Mouse (Mus musculus): ENCODE results near the gene 4930467E23Rik. TPM values are rescaled to one million over a fixed set of nuclear protein-coding genes. Genes with fewer than 3 reads are reported as not detected.
"Not testable (repeated sequence)": the region's sequence is repeated elsewhere in the genome, so short reads cannot be mapped to it uniquely, and the experiment has no call there.

The 4930467E23Rik gene
- 0.08 TPM in 1 of 2 replicates, not detected in the other for polyA plus RNA-seq (2015; fragmentation: Nextera tagmentation; extraction: Ambion mirVana)

DNA sequence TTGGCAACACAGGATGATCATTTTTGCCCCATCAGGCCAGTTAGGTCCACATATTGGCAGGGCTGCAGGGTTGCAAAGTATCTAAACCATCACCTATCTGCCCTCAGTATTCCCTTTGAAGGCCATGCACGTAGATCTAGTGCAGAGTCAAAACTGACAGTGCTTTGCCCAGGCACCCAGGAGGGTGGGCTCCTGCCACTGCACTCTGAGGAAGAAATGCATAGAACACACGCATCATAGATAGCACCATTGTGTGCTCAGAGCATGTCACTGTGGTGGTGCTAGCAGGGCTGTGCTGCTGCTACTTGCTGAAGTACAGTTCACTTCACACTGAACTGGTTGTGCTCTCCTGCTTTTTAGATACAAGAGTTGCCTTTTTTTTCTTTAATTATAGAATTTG, at the start of gene 4930467E23Rik:
Gene 4930467E23Rik, plus strand, starts transcription at position 301 of the 400 bp plus-strand sequence.
- H3K4me2 ChIP-seq; H3K9me3 ChIP-seq; H3K4me3 ChIP-seq (replicated peaks); H3K9ac ChIP-seq; H3K27ac ChIP-seq; ATAC-seq (ENCODE audit: insufficient read depth, low FRiP score, low read depth); H3K27me3 ChIP-seq (replicated peaks); H3K4me1 ChIP-seq; H3K36me3 ChIP-seq: not testable (repeated sequence)
- no CpG with 5 or more reads among the region's 2 CpGs for WGBS

DNA sequence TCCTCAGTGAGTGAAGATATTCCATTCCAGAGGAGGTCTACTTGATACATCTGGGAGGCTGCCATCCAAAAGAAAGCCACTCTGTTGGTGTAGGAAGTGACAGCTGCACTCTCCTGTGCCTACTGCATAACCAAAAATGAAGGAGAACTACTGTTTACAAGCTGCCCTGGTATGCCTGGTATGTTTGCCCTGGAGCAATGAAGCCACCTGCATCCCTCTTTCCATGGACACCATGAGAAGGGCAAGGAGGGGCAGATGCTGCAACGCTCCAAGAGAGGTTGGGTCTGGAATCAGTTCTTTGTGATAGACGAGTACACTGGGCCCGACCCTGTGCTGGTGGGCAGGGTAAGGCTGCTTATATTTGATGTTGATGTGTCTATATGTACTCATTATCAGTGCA, 47.1 kb upstream of the 4930467E23Rik start:
- not testable (repeated sequence) for H3K27me3 ChIP-seq (replicated peaks); H3K4me2 ChIP-seq; H3K36me3 ChIP-seq; H3K9me3 ChIP-seq; ATAC-seq (ENCODE audit: insufficient read depth, low FRiP score, low read depth); H3K4me3 ChIP-seq (replicated peaks); H3K27ac ChIP-seq; H3K4me1 ChIP-seq; H3K9ac ChIP-seq
- 94% methylated on average over 2 of the region's 3 CpGs for WGBS

DNA sequence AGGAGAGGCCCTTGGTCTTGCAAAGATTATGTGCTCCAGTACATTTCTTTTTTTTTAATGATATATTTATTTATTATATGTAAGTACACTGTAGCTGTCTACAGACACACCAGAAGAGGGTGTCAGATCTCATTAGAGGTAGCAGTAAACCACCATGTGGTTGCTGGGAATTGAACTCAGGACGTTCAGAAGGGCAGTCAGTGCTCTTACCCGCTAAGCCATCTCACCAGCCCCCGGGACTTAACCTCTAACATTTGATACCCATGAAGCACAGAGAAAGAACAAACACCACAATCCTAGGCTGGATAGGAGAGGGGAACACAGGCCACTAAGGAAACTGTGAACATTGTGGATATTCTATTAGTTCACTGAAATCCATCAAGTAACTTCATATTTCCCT, 43.9 kb upstream of the 4930467E23Rik start:
- WGBS = 82% methylated on average over 3 of the region's 3 CpGs
- H3K27ac ChIP-seq; H3K9ac ChIP-seq; H3K27me3 ChIP-seq (replicated peaks); H3K9me3 ChIP-seq; H3K36me3 ChIP-seq; ATAC-seq (ENCODE audit: insufficient read depth, low FRiP score, low read depth); H3K4me2 ChIP-seq; H3K4me3 ChIP-seq (replicated peaks); H3K4me1 ChIP-seq: not testable (repeated sequence)

DNA sequence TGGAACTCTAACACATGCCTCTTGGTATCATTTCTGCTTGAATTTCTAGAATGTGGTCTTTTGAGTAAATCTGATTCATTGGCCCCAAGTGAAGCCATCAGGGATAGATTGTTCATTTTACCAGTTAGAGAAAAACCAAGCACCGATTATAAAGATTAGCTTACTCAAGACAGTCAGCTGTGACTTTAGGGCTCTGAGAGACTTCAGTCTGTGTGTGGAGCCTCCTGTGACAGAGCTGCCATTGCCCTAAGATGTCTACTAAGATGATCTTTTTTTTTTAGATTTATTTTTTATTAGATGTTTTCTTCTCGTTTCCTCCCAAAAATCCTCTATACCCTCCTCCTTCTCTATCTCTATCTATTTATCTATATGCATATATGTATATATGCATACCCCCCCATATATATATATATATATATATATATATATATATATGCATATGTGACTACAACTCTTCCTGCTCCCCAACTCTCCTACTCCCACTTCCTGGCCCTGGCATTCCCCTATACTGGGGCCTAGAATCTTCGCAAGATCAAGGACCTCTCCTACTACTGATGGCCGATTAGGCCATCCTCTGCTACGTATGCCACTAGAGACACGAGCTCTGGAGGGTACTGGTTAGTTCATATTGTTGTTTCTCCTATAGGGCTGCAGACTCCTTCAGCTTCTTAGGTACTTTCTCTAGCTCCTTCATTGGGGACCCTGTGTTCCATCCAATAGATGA, 40.4 kb upstream of the 4930467E23Rik start:
- 80% methylated on average over 6 of the region's 6 CpGs for WGBS
- H3K9me3 ChIP-seq; H3K27ac ChIP-seq; H3K27me3 ChIP-seq (replicated peaks); H3K4me1 ChIP-seq; H3K36me3 ChIP-seq; H3K4me3 ChIP-seq (replicated peaks); H3K4me2 ChIP-seq; ATAC-seq (ENCODE audit: insufficient read depth, low FRiP score, low read depth); H3K9ac ChIP-seq: not testable (repeated sequence)

DNA sequence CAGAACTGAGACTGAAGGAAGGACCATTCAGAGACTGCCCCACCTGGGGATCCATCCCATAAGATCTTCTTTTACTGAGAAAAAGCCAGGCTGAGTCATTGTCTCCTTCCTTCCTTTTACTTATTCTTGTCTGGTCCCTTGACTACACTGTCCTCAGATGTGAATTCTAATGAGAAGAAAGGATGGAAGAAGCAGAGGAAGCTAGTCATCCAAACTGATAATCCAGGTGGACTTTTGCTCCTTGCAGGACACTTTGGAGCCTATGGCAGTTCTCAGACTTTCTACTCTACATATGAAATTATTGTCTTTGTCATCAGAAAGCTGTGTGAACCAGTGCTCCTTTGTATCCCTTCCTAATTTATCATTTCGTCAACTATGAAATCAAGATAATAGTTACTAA, 39.6 kb upstream of the 4930467E23Rik start:
- H3K4me2 ChIP-seq; H3K4me3 ChIP-seq (replicated peaks); H3K4me1 ChIP-seq; H3K36me3 ChIP-seq; H3K9ac ChIP-seq; H3K27me3 ChIP-seq (replicated peaks); H3K9me3 ChIP-seq; ATAC-seq (ENCODE audit: insufficient read depth, low FRiP score, low read depth); H3K27ac ChIP-seq: not testable (repeated sequence)
- 77% methylated on average over 1 of the region's 1 CpGs for WGBS

DNA sequence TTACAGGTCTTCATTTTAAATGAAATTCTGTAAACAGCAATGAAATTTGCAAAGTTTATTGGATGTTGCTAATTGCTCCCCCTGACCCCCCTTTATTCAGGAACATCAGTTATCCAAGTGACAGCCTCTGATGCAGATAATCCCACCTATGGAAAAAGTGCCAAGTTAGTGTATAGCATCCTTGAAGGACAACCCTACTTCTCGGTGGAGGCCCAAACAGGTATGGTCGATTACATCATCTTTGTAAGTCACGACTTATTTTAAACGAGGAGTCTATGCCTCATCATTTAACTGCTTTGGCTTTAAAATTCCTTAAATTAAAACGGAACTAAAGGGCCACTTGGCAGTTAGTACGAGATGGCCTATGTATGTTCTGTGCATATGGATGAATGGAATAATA, 38.0 kb upstream of the 4930467E23Rik start:
- not testable (repeated sequence) for H3K36me3 ChIP-seq; H3K4me3 ChIP-seq (replicated peaks)
- WGBS = 77% methylated on average over 6 of the region's 6 CpGs

DNA sequence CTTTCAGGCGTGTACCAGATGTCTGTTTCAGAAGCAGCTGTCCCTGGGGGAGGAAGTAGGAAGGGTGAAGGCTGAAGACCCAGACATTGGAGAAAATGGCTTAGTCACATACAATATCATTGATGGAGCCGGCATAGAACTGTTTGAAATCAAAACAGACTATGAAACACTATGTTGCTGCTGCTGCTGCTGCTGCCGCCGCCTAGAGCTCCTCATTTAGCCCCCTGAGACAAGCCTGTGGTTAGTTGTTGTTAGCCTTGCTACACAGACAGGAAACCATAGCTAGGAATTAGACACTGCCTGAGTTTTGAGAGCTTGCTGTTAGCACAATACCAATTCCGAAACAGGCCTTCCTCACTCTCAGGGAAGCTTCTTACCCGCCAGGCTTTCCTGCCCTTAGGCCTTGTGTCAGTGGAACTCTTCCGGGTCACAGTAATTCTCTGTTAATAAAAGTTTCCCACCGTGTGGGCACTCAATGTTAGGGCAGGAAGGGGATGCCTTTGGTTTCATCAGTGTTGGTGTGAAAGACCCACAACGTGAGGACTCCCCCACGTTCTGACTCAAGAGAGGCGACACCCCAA, 31.8 kb upstream of the 4930467E23Rik start:
- WGBS = 79% methylated on average over 11 of the region's 11 CpGs
- H3K4me3 ChIP-seq (replicated peaks); ATAC-seq (ENCODE audit: insufficient read depth, low FRiP score, low read depth); H3K27ac ChIP-seq; H3K4me1 ChIP-seq; H3K9me3 ChIP-seq; H3K36me3 ChIP-seq; H3K4me2 ChIP-seq; H3K27me3 ChIP-seq (replicated peaks); H3K9ac ChIP-seq: not testable (repeated sequence)

More for the DNA sequence above, 38.0 kb upstream of the 4930467E23Rik start:
- H3K4me1 ChIP-seq; ATAC-seq (ENCODE audit: insufficient read depth, low FRiP score, low read depth); H3K27ac ChIP-seq; H3K9me3 ChIP-seq; H3K9ac ChIP-seq; H3K4me2 ChIP-seq; H3K27me3 ChIP-seq (replicated peaks): not testable (repeated sequence)

DNA sequence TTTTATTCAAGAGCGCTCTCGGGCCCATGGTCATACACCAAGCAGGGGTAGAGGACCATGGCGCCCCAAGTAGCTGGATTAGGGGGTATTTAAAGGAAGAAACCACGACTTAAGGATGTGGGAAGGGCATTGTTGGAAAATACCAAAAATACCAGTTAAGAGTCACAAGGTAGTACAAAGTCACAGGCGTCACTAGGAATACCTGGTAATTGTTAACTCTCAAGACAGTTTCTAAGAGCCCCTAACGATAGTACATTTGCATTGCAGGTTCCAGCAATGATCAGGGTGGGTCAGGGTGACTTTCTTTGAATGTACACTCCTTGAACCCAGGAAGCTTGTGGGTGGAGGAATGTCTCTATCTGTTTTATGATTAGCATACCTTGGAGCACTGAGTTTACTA, 31.3 kb upstream of the 4930467E23Rik start:
- WGBS = 75% methylated on average over 6 of the region's 6 CpGs
- not testable (repeated sequence) for ATAC-seq (ENCODE audit: insufficient read depth, low FRiP score, low read depth); H3K4me1 ChIP-seq; H3K4me3 ChIP-seq (replicated peaks); H3K4me2 ChIP-seq; H3K9me3 ChIP-seq; H3K27me3 ChIP-seq (replicated peaks); H3K9ac ChIP-seq; H3K27ac ChIP-seq; H3K36me3 ChIP-seq

DNA sequence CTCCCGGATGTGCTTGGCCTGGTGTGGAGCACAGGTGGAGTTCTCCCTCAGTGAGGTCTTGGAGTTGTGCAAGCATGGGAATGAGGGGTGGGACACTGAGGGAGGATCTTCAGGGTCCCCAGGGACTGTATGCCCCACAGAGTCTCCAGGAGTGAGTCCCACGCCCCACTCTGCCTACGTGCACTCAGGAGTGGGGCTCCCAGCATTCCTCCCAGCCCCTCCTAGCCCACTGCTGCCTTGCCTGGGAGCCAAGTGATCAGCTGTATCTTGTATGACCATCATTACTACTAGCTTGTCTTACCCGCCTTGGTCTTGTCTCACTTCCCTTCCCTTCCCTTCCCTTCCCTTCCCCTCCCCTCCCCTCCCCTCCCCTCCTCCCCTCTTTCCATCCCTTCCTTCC, 30.7 kb upstream of the 4930467E23Rik start:
- not testable (repeated sequence) for H3K4me2 ChIP-seq; H3K27me3 ChIP-seq (replicated peaks); H3K36me3 ChIP-seq; H3K4me1 ChIP-seq; H3K9ac ChIP-seq; H3K9me3 ChIP-seq; H3K4me3 ChIP-seq (replicated peaks); ATAC-seq (ENCODE audit: insufficient read depth, low FRiP score, low read depth); H3K27ac ChIP-seq
- WGBS = 81% methylated on average over 4 of the region's 4 CpGs

DNA sequence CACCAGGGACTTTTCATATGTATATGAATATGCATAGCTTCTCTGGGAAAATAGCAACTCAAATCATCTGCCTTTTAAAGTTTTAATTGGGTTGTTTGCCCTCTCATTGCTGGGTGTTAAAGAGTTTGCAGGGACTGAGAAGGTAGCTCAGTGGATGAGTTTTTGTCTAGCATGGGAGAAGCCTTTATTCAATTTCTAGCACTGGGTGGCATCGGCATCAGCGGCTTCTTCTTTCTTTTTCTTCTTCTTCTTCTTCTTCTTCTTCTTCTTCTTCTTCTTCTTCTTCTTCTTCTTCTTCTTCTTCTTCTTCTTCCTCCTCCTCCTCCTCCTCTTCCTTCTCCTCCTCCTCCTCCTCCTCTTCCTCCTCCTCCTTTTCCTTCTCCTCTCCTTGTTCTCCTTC, 28.1 kb upstream of the 4930467E23Rik start:
- not testable (repeated sequence) for H3K9ac ChIP-seq
- 88% methylated on average over 2 of the region's 2 CpGs for WGBS

DNA sequence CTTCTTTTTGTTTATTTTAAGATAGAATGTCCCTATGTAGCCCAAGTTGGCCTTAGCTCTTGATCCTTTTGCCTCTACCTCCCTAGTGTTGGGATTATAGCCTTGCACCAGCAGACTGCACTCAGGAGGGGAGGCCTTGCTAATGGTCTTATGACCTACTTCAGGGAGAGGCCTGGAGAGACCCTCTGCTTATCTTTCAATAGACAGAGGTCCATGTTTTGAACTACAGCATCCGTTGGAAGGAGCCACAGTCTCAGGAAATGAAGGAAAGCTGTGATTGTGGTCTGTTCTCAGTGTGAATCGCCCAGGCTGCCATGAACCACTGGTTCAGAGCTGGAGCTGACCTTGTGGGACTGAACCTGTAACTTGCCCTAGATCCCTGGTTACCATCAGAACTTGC, 27.1 kb upstream of the 4930467E23Rik start:
- not testable (repeated sequence) for H3K9me3 ChIP-seq; H3K4me1 ChIP-seq; H3K36me3 ChIP-seq; H3K27ac ChIP-seq; H3K4me3 ChIP-seq (replicated peaks); H3K27me3 ChIP-seq (replicated peaks); ATAC-seq (ENCODE audit: insufficient read depth, low FRiP score, low read depth); H3K4me2 ChIP-seq; H3K9ac ChIP-seq
- WGBS = 71% methylated on average over 2 of the region's 2 CpGs

More for the DNA sequence above, 28.1 kb upstream of the 4930467E23Rik start:
- not testable (repeated sequence) for H3K4me2 ChIP-seq; ATAC-seq (ENCODE audit: insufficient read depth, low FRiP score, low read depth); H3K27me3 ChIP-seq (replicated peaks); H3K4me3 ChIP-seq (replicated peaks); H3K9me3 ChIP-seq; H3K27ac ChIP-seq; H3K36me3 ChIP-seq; H3K4me1 ChIP-seq

DNA sequence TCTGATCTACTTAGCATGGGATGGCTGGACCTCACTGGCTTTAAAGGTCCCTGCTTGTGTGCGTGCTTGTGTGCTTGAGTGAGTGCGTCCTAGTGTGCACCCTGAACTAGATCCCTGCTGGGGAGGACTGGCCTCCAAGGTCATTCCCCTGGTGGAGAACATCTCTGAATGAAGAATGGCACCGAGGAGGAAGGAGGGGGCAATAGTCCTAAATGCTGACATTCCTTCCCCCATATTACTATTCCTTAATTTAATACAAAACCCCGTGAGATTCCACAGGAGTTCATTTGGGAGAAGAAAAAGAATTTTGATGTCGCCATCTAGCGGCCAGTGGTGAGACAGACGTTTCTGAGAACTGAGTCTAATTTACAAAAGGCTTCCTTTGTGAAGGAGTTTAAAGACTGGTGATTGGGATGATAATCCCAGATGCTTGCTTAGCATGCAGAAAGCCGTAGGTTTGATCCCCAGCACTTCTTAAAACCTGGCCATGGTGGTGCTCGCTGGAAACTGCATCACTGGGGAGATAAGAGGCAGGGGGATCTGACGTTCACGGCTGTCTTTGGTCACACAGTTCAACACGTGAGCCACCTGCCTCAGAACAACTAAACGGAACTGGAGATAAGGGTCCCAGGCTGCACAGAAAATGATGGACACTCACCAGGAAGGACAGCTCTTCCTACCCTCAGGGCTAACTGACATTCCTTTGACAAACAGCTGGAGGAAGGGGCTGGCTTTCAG, 26.2 kb upstream of the 4930467E23Rik start:
- peak; percentile 81 for ATAC-seq (ENCODE audit: insufficient read depth, low FRiP score, low read depth)
- H3K27ac ChIP-seq; H3K36me3 ChIP-seq; H3K4me1 ChIP-seq; H3K27me3 ChIP-seq (replicated peaks); H3K9me3 ChIP-seq; H3K4me2 ChIP-seq; H3K9ac ChIP-seq; H3K4me3 ChIP-seq (replicated peaks): not testable (repeated sequence)
- 39% methylated on average over 13 of the region's 13 CpGs for WGBS

Data from stomach, embryonic 15.5 days (tissue).